Mouse (Mus musculus) G1E (cell line): ENCODE measurements at regions not wholly inside any gene's neighbourhood (a gene's known extent, or its start where the extent isn't known, plus 50 kb on each side); places are given as distances from the start of the nearest gene placed in this dataset.

Source experiments
- ATAC-seq: 2 replicates; pipeline ENCODE4 v1.8.0; 2016; ENCODE audit warnings: mild to moderate bottlenecking; ENCODE audit not compliant: insufficient number of reproducible peaks, poor library complexity, low FRiP score, severe bottlenecking; ENCODE audit errors: extremely low read depth
- DNase-seq: peaks from one replicate; pipeline ENCODE4 v3.0.0; 2012; ENCODE audit warnings: low spot score
- H3K27me3 ChIP-seq: 2 replicates; pipeline ENCODE4 v1.6.1; 2012; ENCODE audit warnings: mild to moderate bottlenecking, low read length, inconsistent platforms; ENCODE audit not compliant: insufficient read depth
- H3K36me3 ChIP-seq: replicated peaks from 2 replicates; pipeline ENCODE3; 2012; ENCODE audit warnings: mild to moderate bottlenecking, inconsistent platforms
- H3K4me1 ChIP-seq: 2 replicates; pipeline ENCODE4 v1.6.1; 2012; ENCODE audit warnings: low read depth, low read length, inconsistent platforms, mixed read lengths; ENCODE audit not compliant: insufficient read depth
- H3K4me3 ChIP-seq: 2 replicates; pipeline ENCODE4 v1.5.1; 2012; ENCODE audit warnings: low read depth, mild to moderate bottlenecking, inconsistent platforms, low read length, moderate library complexity, mixed read lengths
- H3K9me3 ChIP-seq: replicated peaks from 2 replicates; pipeline ENCODE4 v1.6.1; 2012; ENCODE audit warnings: inconsistent platforms
- CTCF ChIP-seq: IDR thresholded peaks from 2 replicates; pipeline ENCODE4 v1.5.1; 2012; ENCODE audit warnings: low read depth, low read length, inconsistent platforms, mixed read lengths
- GATA1 ChIP-seq: IDR thresholded peaks from 2 replicates; pipeline ENCODE4 v1.6.1; 2012; ENCODE audit warnings: borderline replicate concordance, low read length, inconsistent platforms, mixed read lengths
- GATA2 ChIP-seq: IDR thresholded peaks from 2 replicates; pipeline ENCODE4 v1.6.1; 2012; ENCODE audit warnings: low read depth, low read length, inconsistent platforms, borderline replicate concordance
- POLR2AphosphoS5 ChIP-seq: IDR thresholded peaks from 2 replicates; pipeline ENCODE4 v1.6.1; 2012; ENCODE audit warnings: low read depth, low read length, inconsistent platforms; ENCODE audit not compliant: insufficient replicate concordance
- TAL1 ChIP-seq: conservative IDR thresholded peaks from 2 replicates; pipeline ENCODE4 v1.6.1; 2012; ENCODE audit warnings: low read depth, low read length, inconsistent platforms, mixed read lengths

GRCm38 (mm10) chr7:68656354-68656753 lies 92.7 kb downstream of the Arrdc4 start:
- Histone ChIP-seq H3K4me1 (no peaks in the 10 kb centered on the region), H3K36me3 (no peaks in the 10 kb centered on the region), H3K27me3 (no peaks in the 10 kb centered on the region), H3K9me3 (peaks cover 15% of the 10 kb centered on the region), H3K4me3 (no peak overlapping the region)
- TF ChIP-seq POLR2AphosphoS5 (no peak), GATA1 (no peak), TAL1 (no peak), GATA2 (no peak), CTCF (no peak)
- DNase-seq (no peak), ATAC-seq (no peak)

- TF ChIP-seq GATA2, result no peak
- no peak for TF ChIP-seq POLR2AphosphoS5
- TF ChIP-seq CTCF, result no peak
- no peak for TF ChIP-seq TAL1
- TF ChIP-seq GATA1, result no peak
These were observed 95.5 kb downstream of the Arrdc4 start for GRCm38 (mm10) chr7:68653534-68653933.

GRCm38 (mm10) chr7:68651418-68651817 lies 97.6 kb downstream of the Arrdc4 start:
- DNase-seq (no peak), ATAC-seq (no peak)

More at GRCm38 (mm10) chr7:68653534-68653933, 95.5 kb downstream of the Arrdc4 start:
- Histone ChIP-seq H3K4me1 (no peaks in the 10 kb centered on the region), H3K36me3 (no peaks in the 10 kb centered on the region), H3K9me3 (peaks cover 9% of the 10 kb centered on the region), H3K4me3 (no peak overlapping the region), H3K27me3 (no peaks in the 10 kb centered on the region)
- DNase-seq (no peak), ATAC-seq (no peak)

GRCm38 (mm10) chr7:68637556-68638215 lies 111.4 kb downstream of the Arrdc4 start:
- H3K4me1 ChIP-seq, result no peaks in the 10 kb centered on the region
- no peak overlapping the region for H3K4me3 ChIP-seq
- no peaks in the 10 kb centered on the region for H3K27me3 ChIP-seq
- H3K9me3 ChIP-seq, result peaks cover 45% of the 10 kb centered on the region
- H3K36me3 ChIP-seq, result no peaks in the 10 kb centered on the region
- no peak for DNase-seq
- ATAC-seq, result no peak
- TF ChIP-seq GATA2, result no peak
- TF ChIP-seq POLR2AphosphoS5, result no peak
- TF ChIP-seq TAL1, result no peak
- no peak for TF ChIP-seq CTCF
- TF ChIP-seq GATA1, result no peak

More at GRCm38 (mm10) chr7:68651418-68651817, 97.6 kb downstream of the Arrdc4 start:
- peaks cover 12% of the 10 kb centered on the region for H3K9me3 ChIP-seq
- H3K27me3 ChIP-seq, result no peaks in the 10 kb centered on the region
- TF ChIP-seq POLR2AphosphoS5 (no peak), GATA1 (no peak), GATA2 (no peak), CTCF (no peak), TAL1 (no peak)
- H3K4me3 ChIP-seq, result no peak overlapping the region
- no peaks in the 10 kb centered on the region for H3K36me3 ChIP-seq
- H3K4me1 ChIP-seq, result no peaks in the 10 kb centered on the region

GRCm38 (mm10) chr7:68621080-68621479 lies 128.0 kb downstream of the Arrdc4 start:
- no peaks in the 10 kb centered on the region for H3K36me3 ChIP-seq
- ATAC-seq (no peak), DNase-seq (no peak)
- H3K4me1 ChIP-seq, result no peaks in the 10 kb centered on the region
- no peak overlapping the region for H3K4me3 ChIP-seq
- TF ChIP-seq GATA2 (no peak), CTCF (no peak), GATA1 (no peak), TAL1 (no peak), POLR2AphosphoS5 (no peak)
- no peaks in the 10 kb centered on the region for H3K27me3 ChIP-seq
- H3K9me3 ChIP-seq, result peaks cover 43% of the 10 kb centered on the region

- no peaks in the 10 kb centered on the region for H3K4me1 ChIP-seq
- DNase-seq (no peak), ATAC-seq (no peak)
- TF ChIP-seq TAL1, result no peak
- TF ChIP-seq GATA1, result no peak
- H3K36me3 ChIP-seq, result no peaks in the 10 kb centered on the region
- peaks cover 21% of the 10 kb centered on the region for H3K9me3 ChIP-seq
- H3K27me3 ChIP-seq, result no peaks in the 10 kb centered on the region
- no peak overlapping the region for H3K4me3 ChIP-seq
These were observed 138.5 kb downstream of the Arrdc4 start for GRCm38 (mm10) chr7:68610499-68610898.

GRCm38 (mm10) chr7:68607170-68607569 lies 141.9 kb downstream of the Arrdc4 start:
- DNase-seq, result no peak
- H3K36me3 ChIP-seq, result no peaks in the 10 kb centered on the region
- TF ChIP-seq POLR2AphosphoS5 (no peak), GATA1 (no peak), TAL1 (no peak), GATA2 (no peak), CTCF (no peak)
- no peak for ATAC-seq
- peaks cover 28% of the 10 kb centered on the region for H3K9me3 ChIP-seq
- no peaks in the 10 kb centered on the region for H3K27me3 ChIP-seq
- H3K4me3 ChIP-seq, result no peak overlapping the region
- H3K4me1 ChIP-seq, result no peaks in the 10 kb centered on the region
